Mouse (Mus musculus) E14TG2a.4 (cell line): ENCODE measurements around the gene Abracl.

Source experiments
- H3K27me3 ChIP-seq: 2 replicates; pipeline ENCODE4 v1.6.1; 2014; ENCODE audit warnings: low read length, control low read depth; ENCODE audit not compliant: insufficient read depth
- H3K36me3 ChIP-seq: 2 replicates; pipeline ENCODE4 v1.6.1; 2014; ENCODE audit warnings: low read length, control low read depth; ENCODE audit not compliant: insufficient read depth
- H3K4me1 ChIP-seq: replicated peaks from 2 replicates; pipeline ENCODE4 v1.6.1; 2014; ENCODE audit warnings: low read depth, low read length, control low read depth
- H3K4me3 ChIP-seq: replicated peaks from 2 replicates; pipeline ENCODE4 v1.5.1; 2014; ENCODE audit warnings: mild to moderate bottlenecking, low read length
- H3K9me3 ChIP-seq: 2 replicates; pipeline ENCODE4 v1.6.1; 2014; ENCODE audit warnings: low read length, control low read depth
- CTCF ChIP-seq: conservative IDR thresholded peaks from 2 replicates; pipeline ENCODE4 v1.5.1; 2014; ENCODE audit warnings: low read length
- NANOG ChIP-seq: IDR thresholded peaks from 2 replicates; pipeline ENCODE4 v1.6.1; 2014; ENCODE audit warnings: borderline replicate concordance, low read length, mixed read lengths
- POU5F1 ChIP-seq: IDR thresholded peaks from 2 replicates; pipeline ENCODE4 v1.6.1; 2014; ENCODE audit warnings: low read length, borderline replicate concordance

The Abracl gene

GRCm38 (mm10) chr10:18061533-18061932 is 38.4 kb upstream of the Abracl start:
- no peaks in the 10 kb centered on the region for H3K36me3 ChIP-seq
- H3K27me3 ChIP-seq, result no peaks in the 10 kb centered on the region
- no peak overlapping the region for H3K4me3 ChIP-seq
- H3K9me3 ChIP-seq, result no peaks in the 10 kb centered on the region
- TF ChIP-seq CTCF, result no peak
- TF ChIP-seq NANOG, result no peak
- TF ChIP-seq POU5F1, result no peak
- peaks cover 15% of the 10 kb centered on the region for H3K4me1 ChIP-seq

- H3K9me3 ChIP-seq, result no peaks in the 10 kb centered on the region
These were observed 37.7 kb upstream of the Abracl start for GRCm38 (mm10) chr10:18060778-18061177.

GRCm38 (mm10) chr10:18059807-18060206 is 36.7 kb upstream of the Abracl start:
- Histone ChIP-seq H3K9me3 (no peaks in the 10 kb centered on the region), H3K4me3 (no peak overlapping the region), H3K36me3 (no peaks in the 10 kb centered on the region), H3K4me1 (peaks cover 17% of the 10 kb centered on the region), H3K27me3 (no peaks in the 10 kb centered on the region)
- TF ChIP-seq NANOG (no peak), POU5F1 (no peak), CTCF (no peak)

More at GRCm38 (mm10) chr10:18060778-18061177, 37.7 kb upstream of the Abracl start:
- H3K36me3 ChIP-seq, result no peaks in the 10 kb centered on the region
- no peaks in the 10 kb centered on the region for H3K27me3 ChIP-seq
- H3K4me1 ChIP-seq, result peaks cover 17% of the 10 kb centered on the region
- H3K4me3 ChIP-seq, result no peak overlapping the region
- TF ChIP-seq POU5F1 (no peak), CTCF (no peak), NANOG (no peak)

GRCm38 (mm10) chr10:18058681-18059338 is 35.7 kb upstream of the Abracl start:
- TF ChIP-seq POU5F1 (no peak), CTCF (no peak), NANOG (no peak)
- Histone ChIP-seq H3K4me1 (peaks cover 17% of the 10 kb centered on the region), H3K4me3 (no peak overlapping the region), H3K27me3 (no peaks in the 10 kb centered on the region), H3K36me3 (no peaks in the 10 kb centered on the region), H3K9me3 (no peaks in the 10 kb centered on the region)

- TF ChIP-seq NANOG (no peak), CTCF (no peak), POU5F1 (no peak)
- Histone ChIP-seq H3K4me1 (peaks cover 14% of the 10 kb centered on the region), H3K4me3 (peak overlapping the region; percentile 89), H3K27me3 (no peaks in the 10 kb centered on the region), H3K9me3 (no peaks in the 10 kb centered on the region), H3K36me3 (no peaks in the 10 kb centered on the region)
These were observed 33.3 kb upstream of the Abracl start for GRCm38 (mm10) chr10:18056391-18056745.

GRCm38 (mm10) chr10:18055696-18056390 is 32.8 kb upstream of the Abracl start, which contains the start of gene Reps1:
TSS of gene Reps1 (plus strand) at chr10:18055861.
- H3K4me3 ChIP-seq, result peak within 1 kb of the TSS; percentile 89
- no peaks in the 10 kb centered on the region for H3K27me3 ChIP-seq
- H3K36me3 ChIP-seq, result no peaks in the 10 kb centered on the region
- no peaks in the 10 kb centered on the region for H3K9me3 ChIP-seq
- TF ChIP-seq CTCF (no peak), POU5F1 (no peak)
- peaks cover 12% of the 10 kb centered on the region for H3K4me1 ChIP-seq

GRCm38 (mm10) chr10:18055009-18055695 is 32.1 kb upstream of the Abracl start:
- H3K27me3 ChIP-seq, result no peaks in the 10 kb centered on the region
- no peaks in the 10 kb centered on the region for H3K9me3 ChIP-seq
- TF ChIP-seq NANOG (no peak), POU5F1 (no peak), CTCF (no peak)
- peak overlapping the region; percentile 89 for H3K4me3 ChIP-seq
- no peaks in the 10 kb centered on the region for H3K36me3 ChIP-seq
- H3K4me1 ChIP-seq, result peaks cover 12% of the 10 kb centered on the region

- H3K4me3 ChIP-seq, result no peak overlapping the region
- no peaks in the 10 kb centered on the region for H3K36me3 ChIP-seq
- no peak for TF ChIP-seq CTCF
- TF ChIP-seq POU5F1, result no peak
- no peak for TF ChIP-seq NANOG
- no peaks in the 10 kb centered on the region for H3K9me3 ChIP-seq
- H3K27me3 ChIP-seq, result no peaks in the 10 kb centered on the region
- peaks cover 5% of the 10 kb centered on the region for H3K4me1 ChIP-seq
These were observed 24.5 kb upstream of the Abracl start for GRCm38 (mm10) chr10:18047380-18048146.
